Mouse (Mus musculus): ENCODE data around the gene Galnt9. TPM values are rescaled to one million over a fixed set of nuclear protein-coding genes. Genes with fewer than 3 reads are reported as not detected.

Gene Galnt9
- polyA plus RNA-seq, 1 experiment = not detected

- TF ChIP-seq CTCF (IDR thresholded peaks at IDR 0.05; ENCODE audit: control insufficient read depth, insufficient read depth, low read length) (no peak), POLR2A (IDR thresholded peaks at IDR 0.05; ENCODE audit: borderline replicate concordance, control insufficient read depth, low read depth, low read length) (no peak)
Measured at GRCm38 (mm10) chr5:110659682-110660081, 115.5 kb downstream of the Galnt9 start.

GRCm38 (mm10) chr5:110664041-110664440 lies 119.9 kb downstream of the Galnt9 start:
- H3K27ac ChIP-seq (ENCODE audit: control insufficient read depth, insufficient read depth, low read depth, low read length, poor library complexity) = no peak overlapping the region
- no peak for TF ChIP-seq CTCF (IDR thresholded peaks at IDR 0.05; ENCODE audit: control insufficient read depth, insufficient read depth, low read length)
- no peak for TF ChIP-seq POLR2A (IDR thresholded peaks at IDR 0.05; ENCODE audit: borderline replicate concordance, control insufficient read depth, low read depth, low read length)
- 87% methylated on average over 2 of the region's 2 CpGs for WGBS
- no peaks in the 10 kb centered on the region for H3K4me1 ChIP-seq (ENCODE audit: control insufficient read depth, insufficient read depth, low read length)
- no peak overlapping the region for H3K4me3 ChIP-seq (replicated peaks; ENCODE audit: control insufficient read depth, low read depth, low read length)

More at GRCm38 (mm10) chr5:110659682-110660081, 115.5 kb downstream of the Galnt9 start:
- H3K4me1 ChIP-seq (ENCODE audit: control insufficient read depth, insufficient read depth, low read length) = no peaks in the 10 kb centered on the region
- no peak overlapping the region for H3K27ac ChIP-seq (ENCODE audit: control insufficient read depth, insufficient read depth, low read depth, low read length, poor library complexity)
- no peak overlapping the region for H3K4me3 ChIP-seq (replicated peaks; ENCODE audit: control insufficient read depth, low read depth, low read length)

GRCm38 (mm10) chr5:110664750-110665269 lies 120.7 kb downstream of the Galnt9 start:
- no peak for TF ChIP-seq POLR2A (IDR thresholded peaks at IDR 0.05; ENCODE audit: borderline replicate concordance, control insufficient read depth, low read depth, low read length)
- Histone ChIP-seq H3K4me1 (ENCODE audit: control insufficient read depth, insufficient read depth, low read length) (no peaks in the 10 kb centered on the region), H3K4me3 (replicated peaks; ENCODE audit: control insufficient read depth, low read depth, low read length) (no peak overlapping the region), H3K27ac (ENCODE audit: control insufficient read depth, insufficient read depth, low read depth, low read length, poor library complexity) (no peak overlapping the region)
- 94% methylated on average over 2 of the region's 2 CpGs for WGBS

- 87% methylated on average over 6 of the region's 6 CpGs for WGBS
- no peak overlapping the region for H3K27ac ChIP-seq (ENCODE audit: control insufficient read depth, insufficient read depth, low read depth, low read length, poor library complexity)
- no peaks in the 10 kb centered on the region; the same call in 1 of the 2 replicates for H3K4me1 ChIP-seq (ENCODE audit: control insufficient read depth, insufficient read depth, low read length)
- H3K4me3 ChIP-seq (replicated peaks; ENCODE audit: control insufficient read depth, low read depth, low read length) = no peak overlapping the region
- no peak for TF ChIP-seq POLR2A (IDR thresholded peaks at IDR 0.05; ENCODE audit: borderline replicate concordance, control insufficient read depth, low read depth, low read length)
- no peak for TF ChIP-seq CTCF (IDR thresholded peaks at IDR 0.05; ENCODE audit: control insufficient read depth, insufficient read depth, low read length)
Measured at GRCm38 (mm10) chr5:110665486-110666121, 121.4 kb downstream of the Galnt9 start.

Other genes starting within 250 kb of the Galnt9 start
- gene P2rx2, start 201.1 kb upstream of the Galnt9 start, polyA plus RNA-seq (2011; ENCODE audit: insufficient read depth, insufficient read length, low replicate concordance, missing spikeins) = 1.0 and 1.3 TPM in 2 replicates
- not detected in 2 replicates for gene Lrcol1, start 199.6 kb upstream of the Galnt9 start, polyA plus RNA-seq (2011; ENCODE audit: insufficient read depth, insufficient read length, low replicate concordance, missing spikeins)
- 9.8 and 25.6 TPM in 2 replicates for gene Fbrsl1, start 95.9 kb upstream of the Galnt9 start, polyA plus RNA-seq (2011; ENCODE audit: insufficient read depth, insufficient read length, low replicate concordance, missing spikeins)
- gene Noc4l, start 109.1 kb downstream of the Galnt9 start, polyA plus RNA-seq (2011; ENCODE audit: insufficient read depth, insufficient read length, low replicate concordance, missing spikeins) = 28.9 and 42.6 TPM in 2 replicates
- gene Ddx51, start 109.1 kb downstream of the Galnt9 start, polyA plus RNA-seq (2011; ENCODE audit: insufficient read depth, insufficient read length, low replicate concordance, missing spikeins) = 16.6 and 24.2 TPM in 2 replicates
- 26.9 and 45.0 TPM in 2 replicates for gene Ep400, start 226.4 kb downstream of the Galnt9 start, polyA plus RNA-seq (2011; ENCODE audit: insufficient read depth, insufficient read length, low replicate concordance, missing spikeins)
- 19.4 and 22.0 TPM in 2 replicates for gene Pus1, start 236.3 kb downstream of the Galnt9 start, polyA plus RNA-seq (2011; ENCODE audit: insufficient read depth, insufficient read length, low replicate concordance, missing spikeins)

Measured in bone marrow, adult 2 months (tissue).